Mouse (Mus musculus) lung, postnatal 0 days (tissue): Measurements from ENCODE around the gene Gjb2.

Experiments
- CTCF ChIP-seq: IDR thresholded peaks from 2 replicates; pipeline ENCODE4 v1.5.1; 2016; ENCODE audit warnings: antibody characterized with exemption, mild to moderate bottlenecking
- EP300 ChIP-seq: IDR thresholded peaks from 2 replicates; pipeline ENCODE4 v1.6.1; 2016; ENCODE audit warnings: antibody characterized with exemption, mild to moderate bottlenecking, control low read depth

DNA sequence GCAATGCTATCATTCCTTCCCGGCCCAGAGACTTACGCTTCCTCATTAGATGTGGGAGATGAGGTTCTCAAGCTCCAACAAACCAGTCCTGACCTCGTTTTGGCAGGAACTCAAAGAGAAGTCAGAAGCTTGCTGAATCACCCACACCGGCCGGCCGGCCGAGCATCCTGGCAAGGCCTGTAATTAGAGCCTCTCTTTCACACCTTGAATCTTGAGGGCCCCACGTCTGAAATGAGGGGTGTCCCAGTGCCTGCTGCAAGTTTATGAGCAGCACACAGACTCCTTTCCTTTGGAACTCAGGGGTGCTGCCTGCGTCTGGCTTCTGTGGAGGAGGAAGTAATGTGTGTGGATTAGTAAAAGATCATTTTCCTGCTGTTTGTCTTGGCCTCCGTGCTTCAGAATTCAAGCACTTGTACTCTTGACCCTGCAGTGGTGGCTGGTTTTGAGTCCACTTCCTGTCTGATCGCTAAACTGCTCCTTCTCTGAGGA lies 20.3 kb downstream of the Gjb2 start:
- no peak for TF ChIP-seq EP300
- TF ChIP-seq CTCF, result no peak
